Mouse (Mus musculus) macrophage (primary cell): ENCODE measurements around the gene Rnf186. TPM values are rescaled to one million over a fixed set of nuclear protein-coding genes. Genes with fewer than 3 reads are reported as not detected.
"Not testable (repeated sequence)": the region's sequence is repeated elsewhere in the genome, so short reads cannot be mapped to it uniquely, and the experiment has no call there.

Experiments used
- H3K27ac ChIP-seq: fragments of 350-480 bp; formaldehyde crosslinking; 2 replicates; pipeline ENCODE4 v1.9.0; 2021
- H3K36me3 ChIP-seq: fragments of 350-480 bp; formaldehyde crosslinking; 2 replicates; pipeline ENCODE4 v1.9.0; 2021; ENCODE audit errors: inconsistent target
- H3K4me3 ChIP-seq: fragments of 350-480 bp; formaldehyde crosslinking; 2 replicates; pipeline ENCODE4 v1.9.0; 2021; ENCODE audit errors: inconsistent target
- H3K79me2 ChIP-seq: fragments of 350-480 bp; formaldehyde crosslinking; 2 replicates; pipeline ENCODE4 v1.9.0; 2021; ENCODE audit errors: inconsistent target
- WGBS: methylation state at CpG from one replicate; pipeline ENCODE4 v1.1.7; 2026; ENCODE audit warnings: inconsistent platforms; ENCODE audit not compliant: missing documents; 5-methylcytosine and 5-hydroxymethylcytosine counted together
- polyA plus RNA-seq: library from polyadenylated mRNA; stranded (reverse); fragments of 250-400 nt; gene quantifications from 3 replicates; pipeline ENCODE4 v1.2.4, GENCODE M21; 2018; ENCODE audit warnings: inconsistent platforms

Gene Rnf186
- polyA plus RNA-seq, 1 experiment from 2014 or later: not detected

DNA sequence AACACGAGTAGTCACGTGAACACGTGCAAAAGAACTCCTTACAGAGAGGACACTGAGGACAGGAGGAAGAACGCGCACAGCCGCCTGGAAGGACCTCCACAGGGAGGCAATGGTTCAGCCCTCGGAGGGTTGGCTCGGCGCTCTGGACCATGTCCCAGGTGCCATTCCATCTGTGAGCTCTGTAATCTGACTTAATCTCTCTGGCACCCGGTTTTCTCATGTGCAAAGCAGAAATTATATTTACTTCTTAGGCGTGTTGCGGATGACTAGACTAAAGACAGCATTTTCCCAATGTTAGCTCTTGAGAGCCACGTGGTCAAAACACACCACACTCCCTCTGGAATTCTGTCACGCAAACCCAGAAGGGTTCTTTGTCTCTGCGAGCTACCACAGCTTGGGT, 7.8 kb upstream of the Rnf186 start:
- Histone ChIP-seq H3K4me3 (no peak overlapping the region), H3K36me3 (no peaks in the 10 kb centered on the region), H3K79me2 (no peaks in the 10 kb centered on the region), H3K27ac (no peak overlapping the region)
- 88% methylated on average over 15 of the region's 15 CpGs for WGBS

DNA sequence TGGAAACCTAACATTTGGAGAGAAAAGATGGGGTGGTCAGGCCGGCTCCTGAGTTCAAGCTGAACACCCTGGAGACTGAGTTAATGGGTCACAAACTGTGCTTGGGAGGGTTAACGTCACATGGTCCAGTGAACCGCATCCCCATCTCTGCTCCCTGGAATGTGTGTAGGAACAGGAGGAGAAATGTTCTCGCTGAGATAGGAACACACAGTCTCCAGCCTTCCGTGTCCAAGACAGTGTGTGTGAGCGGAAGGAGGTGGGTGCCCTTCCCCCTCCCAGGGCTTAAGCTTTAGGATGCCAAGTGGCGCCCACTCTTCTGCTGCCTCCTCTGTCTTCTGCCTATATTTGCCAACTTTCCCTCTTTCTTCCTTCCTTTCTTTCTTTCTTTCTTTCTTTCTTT, 7.0 kb upstream of the Rnf186 start:
- no peaks in the 10 kb centered on the region for H3K79me2 ChIP-seq
- no peak overlapping the region for H3K27ac ChIP-seq
- 77% methylated on average over 7 of the region's 7 CpGs for WGBS
- no peaks in the 10 kb centered on the region for H3K36me3 ChIP-seq
- H3K4me3 ChIP-seq: no peak overlapping the region

DNA sequence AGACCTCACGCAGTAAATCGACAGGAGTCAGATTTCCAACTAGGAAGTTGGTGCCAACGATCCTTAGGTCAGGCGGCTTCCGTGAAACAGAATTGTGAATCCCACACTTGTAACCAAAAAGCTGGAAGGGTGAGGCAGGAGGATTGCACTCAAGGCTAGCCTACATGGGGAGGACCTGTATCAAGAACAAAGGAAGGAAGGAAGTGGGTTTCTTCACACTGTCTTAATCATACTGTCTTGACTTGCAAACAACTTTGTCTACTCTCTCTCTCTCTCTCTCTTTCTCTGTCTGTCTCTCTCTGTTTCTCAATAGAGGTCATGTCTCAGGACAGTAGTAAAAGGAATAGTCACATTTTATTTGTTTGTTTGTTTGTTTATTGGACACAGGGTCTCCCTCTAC, 4.2 kb upstream of the Rnf186 start:
- H3K4me3 ChIP-seq: no peak overlapping the region
- H3K79me2 ChIP-seq: no peaks in the 10 kb centered on the region
- 70% methylated on average over 5 of the region's 5 CpGs for WGBS
- H3K36me3 ChIP-seq: no peaks in the 10 kb centered on the region
- H3K27ac ChIP-seq: no peak overlapping the region

DNA sequence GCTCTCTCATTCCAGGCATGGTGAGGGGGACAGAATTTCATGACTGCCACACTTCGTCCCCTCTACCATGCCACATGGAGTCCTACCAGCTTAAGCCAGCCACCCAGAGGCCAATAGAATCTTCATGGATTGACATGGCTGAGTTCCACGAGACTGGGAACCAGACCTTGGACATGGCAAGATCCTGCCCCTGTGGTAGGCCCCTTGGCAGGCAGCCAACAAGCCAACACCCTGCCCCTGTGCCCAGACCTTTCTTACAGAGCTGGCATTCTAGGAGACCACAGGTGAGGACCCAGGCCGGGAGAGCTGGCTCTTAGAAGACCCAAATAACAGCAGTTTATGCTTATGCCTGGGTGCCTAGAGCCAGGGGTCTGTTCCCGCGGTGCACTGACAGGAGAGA, 1.0 kb upstream of the Rnf186 start:
- WGBS: 83% methylated on average over 5 of the region's 5 CpGs
- H3K36me3 ChIP-seq: no peaks in the 10 kb centered on the region
- H3K79me2 ChIP-seq: no peaks in the 10 kb centered on the region
- H3K4me3 ChIP-seq: no peak overlapping the region
- H3K27ac ChIP-seq: no peak overlapping the region

DNA sequence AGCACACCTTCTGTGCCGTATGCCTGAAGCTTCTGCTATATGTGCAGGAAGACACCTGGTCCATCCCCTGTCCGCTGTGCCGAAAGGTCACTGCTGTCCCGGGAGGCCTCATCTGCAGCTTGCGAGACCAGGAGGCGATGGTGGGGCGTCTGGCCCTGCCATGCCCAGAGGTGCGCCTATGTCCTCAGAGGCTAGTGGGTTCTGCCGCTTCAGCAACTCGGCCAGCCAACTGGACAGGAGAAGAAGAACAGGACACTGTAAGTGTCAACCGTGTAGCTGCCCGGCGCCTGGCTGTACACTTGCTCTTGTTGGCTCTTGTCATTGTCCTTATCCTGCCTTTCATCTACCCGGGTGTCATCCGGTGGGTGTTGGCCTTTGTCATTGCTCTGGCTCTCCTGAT, 573 bp downstream of the Rnf186 start:
- H3K4me3 ChIP-seq: no peak overlapping the region
- WGBS: 95% methylated on average over 15 of the region's 15 CpGs
- no peak overlapping the region for H3K27ac ChIP-seq
- no peaks in the 10 kb centered on the region for H3K36me3 ChIP-seq
- no peaks in the 10 kb centered on the region for H3K79me2 ChIP-seq

DNA sequence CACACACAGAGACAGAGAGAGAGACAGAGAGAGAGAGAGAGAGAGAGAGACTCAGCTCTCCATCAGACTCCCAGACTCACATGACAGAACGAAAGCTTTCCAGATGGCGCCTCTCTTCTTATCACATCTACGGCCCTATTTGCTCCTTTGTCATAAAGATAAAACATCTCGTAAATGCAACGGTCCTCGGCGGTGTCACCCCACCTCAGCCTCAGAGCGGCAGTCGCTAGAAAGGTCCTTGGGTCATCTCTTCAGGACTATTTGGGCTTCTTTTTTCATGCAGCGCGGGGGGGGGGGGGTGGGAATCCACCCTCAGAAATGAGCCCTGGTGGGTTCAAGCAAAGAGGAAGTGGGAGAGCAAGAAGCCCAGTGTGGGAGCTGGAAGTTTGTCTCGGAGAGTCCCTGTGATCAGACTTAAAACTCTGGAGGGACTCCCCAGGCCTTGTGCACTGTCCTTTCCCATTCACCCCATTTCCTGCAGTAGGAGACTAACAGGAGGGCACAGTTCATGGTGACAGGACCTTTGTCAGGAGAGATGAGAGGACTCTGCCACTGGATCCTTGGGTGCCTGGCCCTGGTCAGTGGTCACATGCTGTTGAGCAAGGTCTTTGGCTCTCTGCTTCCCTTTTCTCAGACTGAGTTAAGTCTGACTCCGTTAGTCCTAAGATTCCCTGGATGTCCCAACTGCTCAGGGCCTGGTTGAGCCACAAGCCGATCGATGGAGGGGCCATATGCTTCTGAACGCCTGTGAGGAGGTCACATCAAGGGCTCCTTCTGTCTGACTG, 2.1 kb downstream of the Rnf186 start:
- WGBS: 65% methylated on average over 12 of the region's 16 CpGs
- H3K27ac ChIP-seq: peak overlapping the region; percentile 51
- no peaks in the 10 kb centered on the region for H3K36me3 ChIP-seq
- no peak overlapping the region for H3K4me3 ChIP-seq
- no peaks in the 10 kb centered on the region for H3K79me2 ChIP-seq

DNA sequence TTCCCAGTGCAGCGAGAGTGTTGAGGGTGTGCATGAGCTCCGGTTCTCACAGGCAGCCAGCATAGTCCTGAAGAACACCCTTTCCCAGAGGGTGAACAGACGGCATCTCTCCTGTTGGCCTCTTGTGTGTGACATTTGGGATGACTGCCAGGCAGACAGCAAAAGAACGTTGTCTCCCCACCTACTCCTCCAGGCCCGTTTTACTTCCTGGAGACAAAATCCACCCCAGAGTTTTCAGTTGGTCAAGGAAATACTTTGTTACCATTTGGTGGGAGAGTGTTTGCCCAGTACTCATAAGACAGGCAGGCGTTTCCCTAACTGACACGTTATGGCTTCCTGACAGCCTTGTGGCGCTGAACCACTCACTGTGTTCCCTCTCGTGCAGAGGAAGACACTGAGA, 2.8 kb downstream of the Rnf186 start:
- H3K36me3 ChIP-seq: no peaks in the 10 kb centered on the region
- H3K79me2 ChIP-seq: no peaks in the 10 kb centered on the region
- peak overlapping the region; percentile 51; the same call in 1 of the 2 replicates for H3K27ac ChIP-seq
- 60% methylated on average over 9 of the region's 9 CpGs for WGBS
- H3K4me3 ChIP-seq: no peak overlapping the region

DNA sequence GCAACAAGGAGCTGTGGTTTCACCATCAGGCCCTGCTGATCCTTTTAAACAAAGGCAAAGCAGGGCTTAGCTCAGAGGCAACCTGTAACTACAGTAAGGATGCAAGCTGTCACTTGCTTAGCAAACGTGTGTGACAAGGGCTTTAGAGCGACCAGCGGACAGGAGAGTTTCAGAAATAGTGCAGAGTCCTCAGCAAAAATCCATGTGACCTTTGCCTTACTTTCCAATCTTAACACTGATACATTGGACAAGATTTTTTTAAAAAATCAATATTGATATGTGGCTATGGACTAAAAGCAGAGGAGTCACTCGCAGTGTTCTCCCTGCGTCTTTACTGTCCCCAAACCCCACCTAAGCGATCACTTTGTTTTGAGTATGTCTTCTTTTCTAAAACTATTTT, 4.5 kb downstream of the Rnf186 start:
- no peaks in the 10 kb centered on the region for H3K79me2 ChIP-seq
- H3K27ac ChIP-seq: no peak overlapping the region
- H3K36me3 ChIP-seq: no peaks in the 10 kb centered on the region
- no peak overlapping the region for H3K4me3 ChIP-seq
- 95% methylated on average over 6 of the region's 6 CpGs for whole genome bisulfite sequencing

DNA sequence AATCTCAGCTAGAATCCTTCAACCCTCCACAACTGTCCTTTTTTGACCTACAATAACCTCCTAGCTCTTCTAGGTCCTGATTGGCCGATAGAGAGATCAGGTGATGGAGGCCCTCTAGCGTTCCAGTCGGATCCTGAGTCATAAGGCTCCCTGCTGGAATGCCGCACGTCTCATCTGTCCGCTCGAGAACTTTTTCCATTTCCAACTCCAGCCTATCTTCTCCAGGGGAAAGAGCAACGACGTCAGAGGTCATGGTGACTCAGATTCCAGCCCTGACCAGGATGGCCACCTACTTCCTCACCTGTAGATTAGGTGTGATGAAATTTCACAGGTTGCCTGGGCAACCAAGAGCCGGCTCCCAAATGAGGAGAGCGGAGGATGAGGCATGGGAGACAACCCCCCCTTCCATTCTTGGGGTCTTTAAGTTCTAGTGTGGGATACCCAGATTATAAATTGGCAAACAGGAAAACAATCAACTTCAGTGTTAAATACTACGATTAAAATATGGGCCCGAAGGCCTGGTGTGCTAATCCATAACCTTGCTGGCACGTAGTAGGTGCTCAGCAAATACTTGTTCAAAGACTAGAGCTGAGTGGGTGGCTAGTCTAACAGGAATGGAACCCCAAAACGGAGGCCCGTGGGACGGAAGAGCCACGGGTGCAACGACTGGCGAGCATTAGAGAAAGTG, 5.4 kb downstream of the Rnf186 start:
- no peaks in the 10 kb centered on the region for H3K79me2 ChIP-seq
- H3K4me3 ChIP-seq: peak overlapping the region; percentile 58
- H3K27ac ChIP-seq: peak overlapping the region; percentile 89
- H3K36me3 ChIP-seq: no peaks in the 10 kb centered on the region
- 2% methylated on average over 20 of the region's 20 CpGs for WGBS

DNA sequence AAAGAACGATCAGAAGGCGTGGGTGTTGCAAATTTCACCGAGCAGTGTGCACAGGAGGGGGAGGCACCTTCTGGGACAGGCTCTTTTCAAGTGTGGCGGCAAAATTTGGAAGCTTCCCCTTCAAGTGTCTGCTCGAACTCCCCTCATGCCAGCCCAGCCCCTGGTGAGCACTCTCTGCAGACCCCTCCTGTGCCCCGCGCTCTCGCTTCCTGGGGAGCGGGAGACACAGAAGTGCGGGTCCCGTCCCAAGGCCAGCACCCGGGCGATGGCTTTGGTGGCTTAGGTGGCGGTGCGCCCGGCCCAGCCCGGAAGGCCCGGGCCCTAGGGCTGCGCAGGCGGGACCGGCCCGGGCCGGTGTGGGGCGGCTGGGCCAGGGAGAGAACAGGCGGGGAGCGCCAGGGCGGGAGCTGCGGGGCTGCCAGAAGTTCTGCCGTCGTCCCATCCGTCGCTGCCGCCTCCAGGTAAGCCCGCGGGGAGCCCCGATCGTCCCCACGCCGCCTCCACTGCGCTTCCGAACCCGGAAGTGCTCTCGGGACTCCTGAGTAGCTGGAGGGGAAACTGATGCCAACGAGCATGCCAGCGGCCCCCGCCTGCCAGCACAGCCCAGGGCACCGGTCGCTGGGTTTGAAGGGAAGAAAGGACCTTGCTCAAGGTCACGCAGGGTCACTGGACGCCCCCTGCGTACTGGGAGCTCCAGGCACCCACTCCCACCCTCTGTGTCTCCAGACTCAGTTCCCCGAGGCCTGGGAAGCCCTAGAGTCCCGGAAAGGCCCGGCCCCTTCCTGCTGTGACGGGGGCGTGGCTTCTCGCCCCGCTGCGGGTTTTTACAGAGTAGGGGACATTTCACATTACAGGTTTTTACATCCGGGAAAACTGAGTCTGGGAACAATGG, 6.2 kb downstream of the Rnf186 start, which contains the start of gene Tmco4:
TSS of gene Tmco4 (plus strand) at position 62 of the 892 bp plus-strand sequence.
- under 1% methylated on average over 60 of the region's 60 CpGs for WGBS
- no peaks in the 10 kb centered on the region for H3K36me3 ChIP-seq
- H3K79me2 ChIP-seq: no peaks in the 10 kb centered on the region
- peak within 1 kb of the TSS; percentile 89 for H3K27ac ChIP-seq
- peak within 1 kb of the TSS; percentile 58 for H3K4me3 ChIP-seq

DNA sequence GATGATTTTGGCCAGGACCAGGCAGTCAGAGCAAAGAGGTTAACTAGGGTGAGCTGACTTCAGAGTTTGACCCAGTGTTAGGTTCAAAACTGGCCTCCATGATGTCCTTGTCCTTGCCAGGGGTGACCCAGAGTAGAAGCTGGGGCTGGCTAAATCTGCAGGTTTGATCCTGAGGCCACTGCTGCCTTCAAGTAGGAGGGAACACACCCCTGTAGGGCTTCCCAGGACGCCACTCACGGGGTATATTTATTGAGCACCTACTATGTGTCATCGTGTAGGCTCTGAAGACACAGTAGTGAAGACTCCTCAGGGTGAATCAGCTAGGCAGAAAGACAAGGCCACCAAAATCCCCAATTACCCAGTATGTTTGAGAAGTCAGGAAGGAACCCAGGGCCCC, 6.8 kb downstream of the Rnf186 start:
- 74% methylated on average over 3 of the region's 3 CpGs for WGBS
- Histone ChIP-seq H3K79me2 (no peaks in the 10 kb centered on the region), H3K4me3 (peak overlapping the region; percentile 58), H3K36me3 (no peaks in the 10 kb centered on the region), H3K27ac (peak overlapping the region; percentile 50)

DNA sequence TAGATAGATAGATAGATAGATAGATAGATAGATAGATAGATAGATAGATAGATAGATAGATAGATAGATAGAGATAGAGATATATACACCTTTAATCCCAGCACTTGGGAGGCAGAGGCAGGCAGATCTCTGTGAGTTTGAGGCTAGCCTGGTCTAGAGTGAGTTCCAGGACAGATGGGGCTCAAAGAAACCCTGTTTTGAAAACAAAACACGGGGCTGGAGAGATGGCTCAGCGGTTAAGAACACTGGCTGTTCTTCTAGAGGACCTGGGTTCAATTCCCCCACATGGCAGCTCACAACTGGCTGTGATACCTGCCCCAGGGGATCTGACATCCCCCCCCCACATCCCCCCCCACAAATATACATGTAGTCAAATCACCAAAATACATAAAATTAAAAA, 7.6 kb downstream of the Rnf186 start:
- WGBS: 100% methylated on average over 2 of the region's 2 CpGs
- not testable (repeated sequence) for H3K79me2 ChIP-seq, H3K27ac ChIP-seq, H3K36me3 ChIP-seq, H3K4me3 ChIP-seq

DNA sequence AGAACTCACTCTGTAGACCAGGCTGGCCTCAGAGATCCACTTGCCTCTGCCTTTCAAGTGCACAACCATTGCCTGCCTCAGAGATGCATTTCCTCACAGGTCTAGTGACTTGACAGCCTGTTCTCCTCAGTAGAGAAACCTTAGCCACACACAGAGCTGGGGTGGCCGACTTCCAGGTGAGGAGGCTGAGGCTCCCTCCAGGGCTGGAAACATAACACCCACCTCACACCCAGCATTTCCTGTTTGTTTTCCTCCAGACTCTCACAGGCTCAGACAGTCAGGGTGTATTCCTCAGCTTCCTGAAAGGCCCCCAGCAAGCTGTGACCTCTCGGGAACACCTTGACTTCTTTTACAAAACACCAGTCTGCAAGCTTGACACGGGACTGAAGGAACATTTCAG, 8.3 kb downstream of the Rnf186 start:
- H3K27ac ChIP-seq: no peak overlapping the region
- H3K4me3 ChIP-seq: no peak overlapping the region
- no peaks in the 10 kb centered on the region for H3K36me3 ChIP-seq
- no peaks in the 10 kb centered on the region for H3K79me2 ChIP-seq
- 84% methylated on average over 3 of the region's 3 CpGs for WGBS

DNA sequence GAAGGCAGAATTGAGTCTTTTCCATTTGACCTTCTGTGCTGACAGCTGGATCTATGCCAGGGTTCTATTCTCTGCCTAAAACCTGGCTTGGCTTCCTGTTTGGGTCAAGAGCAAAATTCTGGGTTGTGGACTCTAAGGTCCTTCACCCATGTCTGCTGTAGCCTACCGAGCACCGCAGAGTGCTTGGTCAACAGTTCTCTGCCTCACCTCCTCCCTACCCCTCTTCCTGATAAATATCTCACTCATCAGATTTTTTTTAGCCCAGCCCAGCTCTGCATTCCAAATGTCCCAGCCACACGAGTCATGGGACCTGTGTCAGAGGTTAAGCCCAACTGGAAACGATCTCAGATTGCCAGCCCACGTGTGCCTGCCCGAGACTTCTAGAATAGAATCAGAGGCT, 9.1 kb downstream of the Rnf186 start:
- WGBS: 90% methylated on average over 6 of the region's 6 CpGs
- Histone ChIP-seq H3K36me3 (no peaks in the 10 kb centered on the region), H3K27ac (no peak overlapping the region), H3K79me2 (no peaks in the 10 kb centered on the region), H3K4me3 (no peak overlapping the region)

DNA sequence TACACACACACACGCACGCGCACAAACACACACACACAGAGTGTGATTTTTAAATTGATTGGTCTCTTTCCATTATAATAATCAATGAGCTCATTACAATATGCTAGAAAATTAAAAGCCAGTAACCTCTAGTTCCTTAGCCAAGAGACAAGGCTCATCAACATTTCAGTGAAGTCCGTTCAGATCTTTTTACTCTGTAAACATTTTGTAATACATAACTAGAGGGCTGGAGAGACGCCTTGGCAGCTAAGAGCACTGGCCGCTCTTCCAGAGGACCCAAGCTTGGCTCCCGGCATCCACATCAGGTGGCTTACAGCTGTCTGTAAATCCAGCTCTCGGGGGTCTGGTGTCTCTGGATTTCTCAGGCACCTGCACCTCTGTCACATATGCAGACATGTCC, 13.1 kb downstream of the Rnf186 start:
- 96% methylated on average over 8 of the region's 8 CpGs for WGBS

More for the DNA sequence above, 13.1 kb downstream of the Rnf186 start:
- Histone ChIP-seq H3K27ac (no peak overlapping the region), H3K36me3 (no peaks in the 10 kb centered on the region), H3K79me2 (no peaks in the 10 kb centered on the region), H3K4me3 (no peak overlapping the region)
